Mouse (Mus musculus): ENCODE measurements at regions not wholly inside any gene's neighbourhood (a gene's known extent, or its start where the extent isn't known, plus 50 kb on each side); places are given as distances from the start of the nearest gene placed in this dataset.
A peak's percentile ranks its signal among the peaks of the same experiment; 100 is the strongest.

DNA sequence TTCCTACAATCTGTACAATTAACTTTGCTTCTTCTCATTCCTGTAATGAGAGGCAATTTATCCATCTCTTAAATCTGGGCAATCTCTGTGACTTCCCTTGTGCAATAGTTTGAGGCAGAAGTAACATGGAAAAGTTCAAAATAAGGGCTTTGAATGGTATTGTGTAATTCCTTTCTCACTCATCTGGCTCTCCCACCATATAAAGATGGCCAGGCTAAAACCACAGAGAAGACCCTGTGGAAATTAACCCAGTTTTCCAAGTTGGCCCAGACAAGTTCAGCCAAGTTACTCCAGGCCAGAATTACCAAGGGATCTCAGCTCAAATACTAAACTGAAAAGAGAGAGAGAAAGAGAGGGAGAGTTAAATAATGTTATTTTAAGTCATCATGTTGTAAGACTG lies 81.0 kb upstream of the Klf3 start:
- no peak overlapping the region for H3K27ac ChIP-seq (ENCODE audit: low read depth, low read length)
- ATAC-seq (replicated peaks; ENCODE audit: low FRiP score) (no peak), DNase-seq (ENCODE audit: low spot score) (no peak)
- H3K4me3 ChIP-seq (ENCODE audit: low read depth, low read length), result no peak overlapping the region
- no peak overlapping the region for H3K4me2 ChIP-seq
- H3K27me3 ChIP-seq (replicated peaks; ENCODE audit: control insufficient read depth, insufficient read depth, low read length), result no peaks in the 10 kb centered on the region
- H3K9ac ChIP-seq (ENCODE audit: low read depth, low read length), result no peak overlapping the region
- no peaks in the 10 kb centered on the region for H3K4me1 ChIP-seq (replicated peaks; ENCODE audit: control insufficient read depth, insufficient read depth, low read length)
- H3K36me3 ChIP-seq (ENCODE audit: control insufficient read depth, insufficient read depth, low read length), result no peaks in the 10 kb centered on the region
- peaks cover 4% of the 10 kb centered on the region; the same call in 1 of the 2 replicates for H3K9me3 ChIP-seq (ENCODE audit: control insufficient read depth, low read length)

GRCm38 (mm10) chr5:64727847-64728246 lies 75.3 kb upstream of the Klf3 start:
- H3K36me3 ChIP-seq (ENCODE audit: control insufficient read depth, insufficient read depth, low read length), result no peaks in the 10 kb centered on the region
- no peaks in the 10 kb centered on the region for H3K4me1 ChIP-seq (replicated peaks; ENCODE audit: control insufficient read depth, insufficient read depth, low read length)
- WGBS, result 67% methylated on average over 2 of the region's 2 CpGs
- H3K27me3 ChIP-seq (replicated peaks; ENCODE audit: control insufficient read depth, insufficient read depth, low read length), result no peaks in the 10 kb centered on the region
- H3K9ac ChIP-seq (ENCODE audit: low read depth, low read length), result no peak overlapping the region
- DNase-seq (ENCODE audit: low spot score) (no peak), ATAC-seq (replicated peaks; ENCODE audit: low FRiP score) (no peak)
- no peak overlapping the region for H3K27ac ChIP-seq (ENCODE audit: low read depth, low read length)
- peaks cover 4% of the 10 kb centered on the region; the same call in 1 of the 2 replicates for H3K9me3 ChIP-seq (ENCODE audit: control insufficient read depth, low read length)
- no peak overlapping the region for H3K4me2 ChIP-seq
- H3K4me3 ChIP-seq (ENCODE audit: low read depth, low read length), result no peak overlapping the region

DNA sequence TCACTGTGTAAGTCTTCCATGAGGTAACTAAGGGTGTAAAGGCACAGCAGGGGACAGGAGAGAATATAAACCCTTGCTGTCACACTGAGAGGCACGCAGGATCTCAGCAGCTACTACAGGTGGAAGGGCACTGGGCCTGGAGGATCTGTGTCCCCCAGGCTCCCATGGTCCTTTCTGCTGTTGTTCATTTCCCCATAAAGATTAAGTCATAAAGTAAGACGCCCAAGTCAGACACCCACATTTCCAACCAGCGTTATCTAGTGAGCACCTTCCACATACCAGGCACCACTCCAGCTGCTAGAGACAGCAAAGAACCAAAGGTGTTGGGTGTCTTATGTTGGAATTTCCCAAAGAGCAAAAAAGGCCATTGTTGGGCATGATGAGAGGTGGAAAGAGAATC lies 70.8 kb upstream of the Klf3 start:
- H3K36me3 ChIP-seq (ENCODE audit: control insufficient read depth, insufficient read depth, low read length), result no peaks in the 10 kb centered on the region
- H3K9me3 ChIP-seq (ENCODE audit: control insufficient read depth, low read length), result no peaks in the 10 kb centered on the region
- no peak overlapping the region for H3K27ac ChIP-seq (ENCODE audit: low read depth, low read length)
- no peak overlapping the region for H3K4me3 ChIP-seq (ENCODE audit: low read depth, low read length)
- no peak overlapping the region for H3K9ac ChIP-seq (ENCODE audit: low read depth, low read length)
- DNase-seq (ENCODE audit: low spot score) (no peak), ATAC-seq (replicated peaks; ENCODE audit: low FRiP score) (no peak)
- H3K27me3 ChIP-seq (replicated peaks; ENCODE audit: control insufficient read depth, insufficient read depth, low read length), result no peaks in the 10 kb centered on the region
- WGBS, result 80% methylated on average over 3 of the region's 3 CpGs
- H3K4me1 ChIP-seq (replicated peaks; ENCODE audit: control insufficient read depth, insufficient read depth, low read length), result no peaks in the 10 kb centered on the region
- H3K4me2 ChIP-seq, result no peak overlapping the region

GRCm38 (mm10) chr5:64736985-64737384 lies 66.2 kb upstream of the Klf3 start:
- peaks cover 15% of the 10 kb centered on the region; the same call in 1 of the 2 replicates for H3K4me1 ChIP-seq (replicated peaks; ENCODE audit: control insufficient read depth, insufficient read depth, low read length)
- H3K9ac ChIP-seq (ENCODE audit: low read depth, low read length), result no peak overlapping the region
- H3K36me3 ChIP-seq (ENCODE audit: control insufficient read depth, insufficient read depth, low read length), result no peaks in the 10 kb centered on the region
- H3K4me3 ChIP-seq (ENCODE audit: low read depth, low read length), result no peak overlapping the region
- no peak overlapping the region for H3K27ac ChIP-seq (ENCODE audit: low read depth, low read length)
- DNase-seq (ENCODE audit: low spot score), result no peak
- no peak overlapping the region for H3K4me2 ChIP-seq
- H3K27me3 ChIP-seq (replicated peaks; ENCODE audit: control insufficient read depth, insufficient read depth, low read length), result no peaks in the 10 kb centered on the region
- no peak for ATAC-seq (replicated peaks; ENCODE audit: low FRiP score)
- H3K9me3 ChIP-seq (ENCODE audit: control insufficient read depth, low read length), result no peaks in the 10 kb centered on the region

DNA sequence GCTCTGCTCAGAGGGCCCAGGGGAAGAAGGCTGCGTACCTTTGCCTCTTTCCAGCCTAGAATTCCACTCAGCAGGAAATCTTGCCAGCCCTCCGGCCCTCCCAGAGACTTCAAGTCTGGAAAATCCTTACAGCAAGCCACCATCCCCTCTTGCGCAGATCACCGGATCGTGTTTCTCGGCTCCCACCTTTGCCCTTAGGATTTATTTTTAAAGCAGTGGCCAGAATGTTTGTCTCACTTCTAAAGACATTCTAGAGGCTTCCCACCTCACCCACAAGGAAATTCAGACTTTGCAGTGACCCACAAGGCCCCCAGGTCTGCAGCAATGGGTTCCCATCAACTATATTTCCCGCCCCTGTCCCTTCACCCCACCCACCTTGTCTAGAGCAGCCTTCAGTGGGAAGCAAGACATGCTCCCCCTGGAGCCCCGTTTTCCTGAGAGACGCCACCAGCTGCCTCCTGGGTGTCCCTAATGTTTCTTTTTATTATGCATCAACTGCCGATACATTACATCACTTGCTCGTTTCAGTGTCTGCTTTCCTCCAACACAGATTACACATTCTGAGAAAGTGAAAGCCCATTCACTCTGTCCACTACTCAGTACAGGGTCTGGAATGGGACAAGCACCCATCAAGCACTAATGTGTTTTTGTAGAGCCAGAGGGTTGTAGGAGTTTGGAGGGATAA lies 65.0 kb upstream of the Klf3 start:
- H3K9me3 ChIP-seq (ENCODE audit: control insufficient read depth, low read length), result no peaks in the 10 kb centered on the region
- H3K4me3 ChIP-seq (ENCODE audit: low read depth, low read length), result no peak overlapping the region
- WGBS, result 50% methylated on average over 11 of the region's 11 CpGs
- no peak overlapping the region for H3K9ac ChIP-seq (ENCODE audit: low read depth, low read length)
- no peak for DNase-seq (ENCODE audit: low spot score)
- H3K4me1 ChIP-seq (replicated peaks; ENCODE audit: control insufficient read depth, insufficient read depth, low read length), result peaks cover 15% of the 10 kb centered on the region; the same call in 1 of the 2 replicates
- H3K27me3 ChIP-seq (replicated peaks; ENCODE audit: control insufficient read depth, insufficient read depth, low read length), result no peaks in the 10 kb centered on the region
- 0 out of 2 replicates have a peak overlapping the region, but pooled peaks have one; percentile 3 for H3K4me2 ChIP-seq
- H3K27ac ChIP-seq (ENCODE audit: low read depth, low read length), result no peak overlapping the region
- ATAC-seq (replicated peaks; ENCODE audit: low FRiP score), result no peak
- no peaks in the 10 kb centered on the region for H3K36me3 ChIP-seq (ENCODE audit: control insufficient read depth, insufficient read depth, low read length)

GRCm38 (mm10) chr5:64738781-64739310 lies 64.3 kb upstream of the Klf3 start:
- no peak overlapping the region for H3K9ac ChIP-seq (ENCODE audit: low read depth, low read length)
- no peak overlapping the region for H3K4me2 ChIP-seq
- ATAC-seq (replicated peaks; ENCODE audit: low FRiP score) (no peak), DNase-seq (ENCODE audit: low spot score) (no peak)
- H3K9me3 ChIP-seq (ENCODE audit: control insufficient read depth, low read length), result no peaks in the 10 kb centered on the region
- no peaks in the 10 kb centered on the region for H3K27me3 ChIP-seq (replicated peaks; ENCODE audit: control insufficient read depth, insufficient read depth, low read length)
- no peak overlapping the region for H3K4me3 ChIP-seq (ENCODE audit: low read depth, low read length)
- no peaks in the 10 kb centered on the region for H3K36me3 ChIP-seq (ENCODE audit: control insufficient read depth, insufficient read depth, low read length)
- WGBS, result 61% methylated on average over 10 of the region's 10 CpGs
- peaks cover 15% of the 10 kb centered on the region; the same call in 1 of the 2 replicates for H3K4me1 ChIP-seq (replicated peaks; ENCODE audit: control insufficient read depth, insufficient read depth, low read length)
- no peak overlapping the region for H3K27ac ChIP-seq (ENCODE audit: low read depth, low read length)

DNA sequence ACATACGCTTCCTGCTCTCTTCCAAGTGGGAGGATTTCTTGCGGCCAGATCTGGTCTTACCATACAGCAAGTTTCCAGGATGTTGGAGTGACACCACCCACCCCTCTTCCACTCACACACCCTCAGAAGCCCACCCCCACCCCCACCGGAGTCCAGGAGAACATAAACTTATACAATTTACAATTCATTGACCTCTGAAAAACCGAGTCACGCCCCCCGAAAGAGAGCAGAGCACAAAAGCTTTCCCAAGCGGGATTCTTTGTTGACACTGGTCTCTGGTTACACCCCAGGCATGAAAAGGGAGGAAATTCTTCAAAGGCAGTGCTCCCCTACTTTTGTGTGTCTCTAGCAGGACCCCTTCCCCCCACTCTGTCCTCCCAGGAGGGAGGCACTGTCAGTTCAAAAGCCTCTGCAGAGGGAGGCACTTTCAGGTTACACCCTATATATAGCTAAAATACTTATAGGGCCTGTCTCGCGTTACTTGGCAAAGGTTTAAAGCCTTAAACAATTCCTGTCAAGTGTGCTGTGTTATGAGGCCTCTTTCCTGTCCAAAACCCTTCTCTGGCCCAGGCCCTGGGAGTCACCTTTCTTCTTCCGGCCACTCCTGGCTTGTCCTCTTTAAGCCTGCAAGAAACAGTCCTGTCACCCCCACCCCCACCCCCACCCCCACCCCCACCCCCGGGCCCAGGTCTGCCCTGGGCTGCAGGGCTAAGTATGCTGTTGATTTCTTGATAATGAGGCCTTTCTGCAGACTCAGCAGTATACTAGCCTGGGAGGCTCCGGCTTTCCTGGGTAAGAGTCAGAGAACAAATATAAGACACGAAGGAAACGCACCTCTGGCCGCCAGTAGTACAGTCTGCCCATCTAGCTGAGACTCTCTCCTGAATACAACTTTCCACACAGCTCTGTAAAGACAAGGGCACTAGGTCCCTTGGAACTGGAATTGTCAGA lies 63.6 kb upstream of the Klf3 start:
- ATAC-seq (replicated peaks; ENCODE audit: low FRiP score) (0 out of 2 replicates have a peak, but pooled peaks have one; percentile 18), DNase-seq (ENCODE audit: low spot score) (no peak)
- H3K27me3 ChIP-seq (replicated peaks; ENCODE audit: control insufficient read depth, insufficient read depth, low read length), result no peaks in the 10 kb centered on the region
- no peaks in the 10 kb centered on the region for H3K36me3 ChIP-seq (ENCODE audit: control insufficient read depth, insufficient read depth, low read length)
- H3K4me2 ChIP-seq, result no peak overlapping the region
- no peak overlapping the region for H3K4me3 ChIP-seq (ENCODE audit: low read depth, low read length)
- H3K27ac ChIP-seq (ENCODE audit: low read depth, low read length), result peak overlapping the region; percentile 45; the same call in 1 of the 2 replicates
- H3K9me3 ChIP-seq (ENCODE audit: control insufficient read depth, low read length), result no peaks in the 10 kb centered on the region
- 44% methylated on average over 15 of the region's 15 CpGs for WGBS
- H3K4me1 ChIP-seq (replicated peaks; ENCODE audit: control insufficient read depth, insufficient read depth, low read length), result peaks cover 15% of the 10 kb centered on the region; the same call in 1 of the 2 replicates
- H3K9ac ChIP-seq (ENCODE audit: low read depth, low read length), result no peak overlapping the region

DNA sequence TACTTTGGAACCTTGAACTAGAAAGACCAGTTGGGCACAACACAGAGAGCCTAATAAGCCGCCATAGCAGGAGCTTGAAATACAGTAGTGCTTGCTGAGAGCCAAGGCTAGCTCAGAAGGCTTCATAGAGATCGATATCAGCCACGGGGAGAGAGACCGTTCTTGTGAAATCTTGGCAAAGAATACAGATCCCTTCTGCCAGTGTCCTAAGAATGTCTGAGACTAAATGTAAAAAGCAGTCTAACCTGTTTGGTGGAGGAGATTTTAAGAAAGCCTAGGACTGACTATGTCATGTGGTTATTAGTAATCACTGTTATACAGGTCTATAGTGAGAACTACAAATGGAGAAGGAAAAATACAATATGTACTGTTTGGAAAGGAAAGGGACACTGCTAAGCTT lies 59.1 kb upstream of the Klf3 start:
- H3K36me3 ChIP-seq (ENCODE audit: control insufficient read depth, insufficient read depth, low read length), result no peaks in the 10 kb centered on the region
- no peak for ATAC-seq (replicated peaks; ENCODE audit: low FRiP score)
- peaks cover 4% of the 10 kb centered on the region; the same call in 1 of the 2 replicates for H3K4me1 ChIP-seq (replicated peaks; ENCODE audit: control insufficient read depth, insufficient read depth, low read length)
- H3K27ac ChIP-seq (ENCODE audit: low read depth, low read length), result no peak overlapping the region
- no peak overlapping the region for H3K4me3 ChIP-seq (ENCODE audit: low read depth, low read length)
- no peaks in the 10 kb centered on the region for H3K9me3 ChIP-seq (ENCODE audit: control insufficient read depth, low read length)
- no peaks in the 10 kb centered on the region for H3K27me3 ChIP-seq (replicated peaks; ENCODE audit: control insufficient read depth, insufficient read depth, low read length)
- DNase-seq (ENCODE audit: low spot score), result no peak
- H3K9ac ChIP-seq (ENCODE audit: low read depth, low read length), result no peak overlapping the region
- no peak overlapping the region for H3K4me2 ChIP-seq
- WGBS, result 87% methylated on average over 4 of the region's 4 CpGs

Measured in liver, embryonic 11.5 days (tissue).